Mouse (Mus musculus) hindbrain, embryonic 14.5 days (tissue): Measurements from ENCODE around the gene Zfp54. TPM values are rescaled to one million over a fixed set of nuclear protein-coding genes. Genes with fewer than 3 reads are reported as not detected.
"Not testable (repeated sequence)": the region's sequence is repeated elsewhere in the genome, so short reads cannot be mapped to it uniquely, and the experiment has no call there.

Experiments
- ATAC-seq: fragments of 200-750 bp; cut with Nextera tagmentation; 2 replicates; pipeline ENCODE4 v1.8.0; 2017; ENCODE audit warnings: moderate number of reproducible peaks, mild to moderate bottlenecking, moderate TSS enrichment, moderate library complexity; ENCODE audit not compliant: low FRiP score
- DNase-seq: peaks from one replicate; pipeline ENCODE4 v3.0.0-alpha.2; 2015; ENCODE audit warnings: low spot score
- H3K27ac ChIP-seq: fragments of 300-500 bp; sonication (generic); 2 replicates; pipeline ENCODE4 v1.5.1; 2014; ENCODE audit warnings: mild to moderate bottlenecking, moderate library complexity
- H3K27me3 ChIP-seq: fragments of 300-500 bp; sonication (generic); 2 replicates; pipeline ENCODE4 v1.6.1; 2014; ENCODE audit warnings: mild to moderate bottlenecking, low read length, mixed read lengths; ENCODE audit not compliant: control insufficient read depth, insufficient read depth
- H3K36me3 ChIP-seq: fragments of 300-500 bp; sonication (generic); replicated peaks from 2 replicates; pipeline ENCODE4 v1.6.1; 2014; ENCODE audit not compliant: control insufficient read depth, insufficient read depth
- H3K4me1 ChIP-seq: fragments of 300-500 bp; sonication (generic); replicated peaks from 2 replicates; pipeline ENCODE4 v1.6.1; 2014; ENCODE audit warnings: antibody characterized with exemption, low read length, mixed read lengths; ENCODE audit not compliant: control insufficient read depth, insufficient read depth
- H3K4me2 ChIP-seq: fragments of 300-500 bp; sonication (generic); replicated peaks from 2 replicates; pipeline ENCODE4 v1.6.1; 2014; ENCODE audit warnings: mild to moderate bottlenecking, moderate library complexity
- H3K4me3 ChIP-seq: fragments of 300-500 bp; sonication (generic); replicated peaks from 2 replicates; pipeline ENCODE4 v1.5.1; 2014; ENCODE audit warnings: mild to moderate bottlenecking, low read length
- H3K9ac ChIP-seq: fragments of 300-500 bp; sonication (generic); 2 replicates; pipeline ENCODE4 v1.6.1; 2014
- H3K9me3 ChIP-seq: fragments of 300-500 bp; sonication (generic); 2 replicates; pipeline ENCODE4 v1.6.1; 2016; ENCODE audit warnings: low read length; ENCODE audit not compliant: control insufficient read depth
- WGBS: fragments of 180-500 bp; shearing (Covaris S2); extraction: QIAGEN DNeasy Blood & Tissue Kit; methylation state at CpG from one replicate; pipeline ENCODE4 v1.1.7; 2014; 5-methylcytosine and 5-hydroxymethylcytosine counted together
- polyA plus RNA-seq: library from polyadenylated mRNA; unstranded; fragments of >200 nt; fragmentation: Nextera tagmentation; extraction: Ambion mirVana; gene quantifications from 2 replicates; pipeline ENCODE4 v1.2.1, GENCODE M21; 2014

The Zfp54 gene
- polyA plus RNA-seq, result 5.6 and 6.3 TPM in 2 replicates

DNA sequence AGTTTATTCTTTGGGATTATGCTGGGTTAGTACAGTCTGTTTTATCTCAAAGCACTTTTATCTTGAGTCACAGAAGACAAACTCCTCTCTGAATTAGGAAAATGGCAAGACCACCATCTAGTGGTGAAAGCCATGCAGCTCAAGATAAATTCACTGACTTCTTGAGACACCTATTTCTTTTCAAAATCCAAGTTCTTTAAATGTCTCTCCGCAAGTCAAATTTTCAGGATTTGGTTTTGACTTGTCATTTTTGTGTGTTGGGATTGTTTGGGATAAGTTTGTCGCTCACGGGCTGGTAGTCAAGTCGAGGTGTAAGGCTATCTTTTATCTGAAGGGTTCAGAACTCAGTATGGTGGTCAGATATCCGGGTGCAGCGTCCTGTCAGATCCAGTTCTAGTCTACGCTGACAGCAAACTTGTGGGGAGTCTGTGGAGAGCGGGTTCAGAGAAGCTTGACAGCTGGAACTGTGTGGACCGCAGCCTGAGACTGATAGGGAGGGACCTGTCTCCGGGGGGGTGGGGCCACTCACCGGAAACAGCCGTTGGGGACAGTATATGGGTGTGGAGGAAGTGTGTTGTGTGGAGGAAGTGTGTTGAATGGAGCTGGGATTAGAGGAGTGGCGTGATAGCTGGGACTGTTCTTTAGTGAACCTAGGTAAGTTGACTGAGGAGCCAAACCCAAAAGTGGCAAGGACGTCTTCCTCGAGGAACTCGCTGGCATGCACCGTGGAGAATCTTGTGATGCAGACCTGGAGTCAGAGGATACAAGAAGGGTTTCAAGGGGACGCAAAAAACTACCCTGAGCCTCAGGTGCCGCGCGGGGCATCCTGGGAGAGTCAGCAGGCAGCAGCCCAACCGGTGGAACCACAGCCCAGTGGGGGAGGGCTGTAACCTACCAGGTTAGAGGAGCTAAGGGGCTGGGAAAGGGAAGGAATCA is at the start of gene Zfp54:
TSS of gene Zfp54 (plus strand) at position 564 of the 936 bp plus-strand sequence.
- peak within 1 kb of the TSS; percentile 81 for H3K4me2 ChIP-seq
- no peaks in the 10 kb centered on the region for H3K36me3 ChIP-seq
- H3K27ac ChIP-seq, result peak within 1 kb of the TSS; percentile 39; the same call in 1 of the 2 replicates
- H3K4me3 ChIP-seq, result peak within 1 kb of the TSS; percentile 39
- H3K9ac ChIP-seq, result peak within 1 kb of the TSS; percentile 46
- no peaks in the 10 kb centered on the region for H3K27me3 ChIP-seq
- H3K4me1 ChIP-seq, result peaks cover 8% of the 10 kb centered on the region; the same call in 1 of the 2 replicates
- WGBS, result under 1% methylated on average over 22 of the region's 22 CpGs
- ATAC-seq (peak; percentile 98), DNase-seq (peak; percentile 75)
- H3K9me3 ChIP-seq, result no peaks in the 10 kb centered on the region

DNA sequence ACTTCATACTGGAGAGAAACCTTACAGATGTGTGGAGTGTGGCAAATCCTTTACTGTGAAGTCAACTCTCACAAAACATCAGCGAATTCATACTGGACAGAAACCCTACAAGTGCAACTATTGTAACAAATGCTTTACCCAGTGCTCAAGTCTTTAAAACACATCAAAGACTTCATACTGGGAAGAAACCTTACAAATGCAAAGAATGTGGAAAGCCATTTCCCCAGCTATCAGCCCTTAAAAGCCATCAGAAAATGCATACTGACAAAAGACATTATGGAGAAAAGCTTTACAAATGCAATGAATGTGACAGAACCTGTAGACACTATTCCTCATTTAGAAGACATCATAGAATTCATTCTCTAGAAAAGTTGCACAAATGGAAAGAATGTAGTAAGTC is 47.7 kb upstream of the Zfp54 start:
- ATAC-seq (no peak), DNase-seq (no peak)
- Histone ChIP-seq H3K4me1 (no peaks in the 10 kb centered on the region), H3K27ac (no peak overlapping the region), H3K4me3 (no peak overlapping the region), H3K27me3 (no peaks in the 10 kb centered on the region), H3K36me3 (no peaks in the 10 kb centered on the region), H3K9ac (no peak overlapping the region), H3K9me3 (no peaks in the 10 kb centered on the region), H3K4me2 (no peak overlapping the region)
- WGBS, result 53% methylated on average over 1 of the region's 1 CpGs

DNA sequence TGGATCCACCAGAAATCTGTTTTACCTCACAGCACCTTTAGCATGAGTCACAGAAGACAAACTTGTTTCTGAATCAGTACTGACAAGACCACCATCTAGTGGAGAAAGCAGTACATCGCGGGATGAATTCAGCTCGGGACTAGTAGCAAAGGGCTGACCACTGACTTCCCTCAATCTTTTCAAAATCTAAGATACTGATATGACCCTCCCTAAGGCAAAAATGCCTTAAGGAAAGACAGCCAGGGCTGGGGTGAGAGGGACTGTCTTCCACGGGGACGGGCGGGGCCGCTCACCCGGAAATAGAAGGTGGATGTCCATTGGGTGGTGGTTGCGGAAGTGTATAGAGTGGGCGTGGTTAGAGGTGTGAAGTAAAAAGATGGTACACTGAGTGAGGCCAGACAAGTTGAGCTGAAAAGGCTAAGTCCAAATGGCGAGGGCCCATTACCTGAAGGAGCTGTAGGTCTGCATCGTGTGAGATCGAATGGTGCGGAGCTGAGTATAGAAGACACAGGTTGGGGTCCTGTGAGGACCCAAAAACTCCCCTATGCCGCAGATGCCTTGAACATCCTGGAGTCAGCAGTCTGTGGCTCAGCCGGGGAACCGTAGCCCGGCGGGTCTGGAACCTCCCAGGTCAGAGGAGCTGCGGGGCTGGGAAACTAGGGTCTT is 39.5 kb upstream of the Zfp54 start, which contains the start of gene Zfp677:
TSS of gene Zfp677 (plus strand) at position 358 of the 666 bp plus-strand sequence.
- Histone ChIP-seq H3K4me2 (peak within 1 kb of the TSS; percentile 76), H3K27me3 (no peaks in the 10 kb centered on the region), H3K4me3 (peak within 1 kb of the TSS; percentile 47), H3K9me3 (no peaks in the 10 kb centered on the region), H3K9ac (peak within 1 kb of the TSS; percentile 46), H3K27ac (0 out of 2 replicates have a peak within 1 kb of the TSS, but pooled peaks have one; percentile 58), H3K4me1 (no peaks in the 10 kb centered on the region), H3K36me3 (no peaks in the 10 kb centered on the region)
- ATAC-seq (peak; percentile 99), DNase-seq (peak; percentile 66)
- 8% methylated on average over 20 of the region's 20 CpGs for WGBS

DNA sequence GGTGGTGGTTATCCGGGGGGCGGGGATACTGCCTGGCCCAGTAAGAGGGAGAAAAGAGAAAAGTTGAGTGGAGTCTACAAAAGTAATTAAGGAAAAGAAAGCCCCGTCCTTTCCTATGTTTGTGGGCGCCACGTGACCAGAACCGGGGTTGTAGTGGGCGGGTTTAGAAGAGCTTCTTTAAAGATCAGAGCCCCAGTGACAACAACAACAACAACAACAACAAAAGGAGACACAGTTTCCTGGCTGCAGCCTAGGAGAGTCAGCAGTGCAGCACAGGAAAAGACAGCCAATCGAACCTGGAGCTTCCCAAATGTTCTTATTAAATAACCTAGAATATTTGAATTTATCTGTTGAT is 39.0 kb upstream of the Zfp54 start:
- Histone ChIP-seq H3K27ac (no peak overlapping the region), H3K27me3 (no peaks in the 10 kb centered on the region), H3K4me3 (peak overlapping the region; percentile 47), H3K9ac (peak overlapping the region; percentile 46; the same call in 1 of the 2 replicates), H3K9me3 (no peaks in the 10 kb centered on the region), H3K36me3 (no peaks in the 10 kb centered on the region), H3K4me1 (no peaks in the 10 kb centered on the region), H3K4me2 (peak overlapping the region; percentile 76)
- no peak for DNase-seq
- 17% methylated on average over 8 of the region's 8 CpGs for WGBS
- no peak for ATAC-seq

DNA sequence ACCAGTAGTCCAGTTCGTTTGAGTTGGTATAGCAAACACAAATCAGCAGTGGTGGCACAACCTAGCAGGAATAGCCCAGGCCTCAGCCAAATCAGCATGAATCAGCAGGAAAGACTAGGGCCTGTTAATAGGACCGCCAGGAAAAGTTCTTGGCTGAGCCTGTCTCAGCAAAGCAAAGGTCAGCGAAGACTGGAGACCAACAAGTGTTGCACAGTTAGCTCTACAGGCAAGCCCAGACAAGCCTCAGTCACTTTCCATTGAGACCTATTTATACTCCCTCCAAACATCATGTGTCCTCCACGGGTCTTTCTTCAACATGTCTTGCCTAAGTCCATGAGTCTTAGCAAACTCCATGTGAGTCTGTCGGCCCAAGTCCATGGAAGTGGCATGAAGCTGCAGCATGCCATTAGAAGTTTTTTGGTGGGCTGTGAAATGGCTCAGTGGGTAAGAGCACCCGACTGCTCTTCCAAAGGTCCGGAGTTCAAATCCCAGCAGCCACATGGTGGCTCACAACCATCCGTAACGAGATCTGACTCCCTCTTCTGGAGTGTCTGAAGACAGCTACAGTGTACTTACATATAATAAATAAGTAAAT is 15.9 kb downstream of the Zfp54 start:
- not testable (repeated sequence) for H3K9ac ChIP-seq, H3K9me3 ChIP-seq, H3K4me1 ChIP-seq, DNase-seq, H3K27me3 ChIP-seq, H3K36me3 ChIP-seq, H3K27ac ChIP-seq, H3K4me2 ChIP-seq, ATAC-seq, H3K4me3 ChIP-seq
- WGBS, result 82% methylated on average over 9 of the region's 9 CpGs

DNA sequence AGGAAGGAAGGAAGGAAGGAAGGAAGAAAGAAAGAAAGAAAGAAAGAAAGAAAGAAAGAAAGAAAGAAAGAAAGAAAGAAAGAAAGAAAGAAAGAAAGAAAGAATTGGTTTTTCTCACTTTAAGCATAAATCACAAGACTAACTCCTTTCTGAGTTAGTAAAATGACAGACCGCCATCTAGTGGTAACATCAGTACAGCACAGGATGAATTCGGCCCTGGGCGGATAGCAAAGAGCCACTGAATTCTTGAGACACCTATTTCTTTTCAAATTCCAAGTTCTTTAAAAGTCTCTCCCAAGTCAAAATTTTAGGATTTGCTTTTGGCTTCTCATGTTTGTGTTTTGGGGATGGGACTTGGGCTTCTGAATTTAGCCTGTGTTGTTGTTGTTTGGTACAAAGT is 26.6 kb downstream of the Zfp54 start:
- 0% methylated on average over 3 of the region's 3 CpGs for WGBS
- ATAC-seq, result peak; percentile 70

DNA sequence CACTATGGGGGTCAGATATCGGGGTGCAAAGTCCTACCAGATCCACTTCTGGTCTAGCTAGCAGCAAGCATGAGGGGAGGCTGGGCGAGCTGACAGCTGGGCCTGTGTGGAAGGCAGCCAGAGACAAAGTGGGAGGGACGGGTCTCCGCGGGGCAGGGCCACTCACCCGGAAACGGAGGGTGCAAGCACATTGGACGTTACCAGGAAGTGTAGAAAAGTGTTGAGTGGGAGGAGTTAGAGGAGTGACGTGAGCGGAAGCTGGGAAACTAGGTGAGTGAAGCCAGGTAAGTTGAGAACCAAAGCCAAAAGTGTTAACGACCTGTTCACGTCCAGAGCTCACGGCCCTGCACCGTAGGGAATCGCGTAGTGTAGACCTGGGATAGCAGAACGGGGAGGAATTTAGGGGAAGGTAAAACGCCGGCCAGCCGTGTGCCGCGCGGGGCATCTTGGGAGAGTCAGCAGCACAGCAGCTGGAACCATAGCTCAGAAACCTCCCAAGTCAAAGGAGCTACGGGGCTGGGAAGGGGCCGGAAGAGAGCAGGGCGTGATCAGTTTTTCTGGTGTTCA is 27.2 kb downstream of the Zfp54 start, which contains the start of gene Zfp51:
TSS of gene Zfp51 (plus strand) at position 237 of the 567 bp plus-strand sequence.
- Histone ChIP-seq H3K4me3 (peak within 1 kb of the TSS; percentile 51), H3K4me1 (peaks cover 6% of the 10 kb centered on the region), H3K27me3 (no peaks in the 10 kb centered on the region), H3K27ac (peak within 1 kb of the TSS; percentile 86), H3K4me2 (peak within 1 kb of the TSS; percentile 66), H3K9ac (peak within 1 kb of the TSS; percentile 59), H3K9me3 (no peaks in the 10 kb centered on the region), H3K36me3 (0 out of 2 replicates have a peak, but pooled peaks cover 9% of the 10 kb centered on the region)
- peak; percentile 99 for ATAC-seq
- DNase-seq, result peak; percentile 86
- under 1% methylated on average over 26 of the region's 26 CpGs for WGBS

More for the DNA sequence above, 26.6 kb downstream of the Zfp54 start:
- no peaks in the 10 kb centered on the region for H3K27me3 ChIP-seq
- H3K9ac ChIP-seq, result peak overlapping the region; percentile 59
- H3K4me3 ChIP-seq, result peak overlapping the region; percentile 51
- H3K27ac ChIP-seq, result peak overlapping the region; percentile 86
- H3K9me3 ChIP-seq, result no peaks in the 10 kb centered on the region
- DNase-seq, result peak; percentile 89
- H3K4me1 ChIP-seq, result peaks cover 6% of the 10 kb centered on the region
- H3K36me3 ChIP-seq, result 0 out of 2 replicates have a peak, but pooled peaks cover 9% of the 10 kb centered on the region
- peak overlapping the region; percentile 66 for H3K4me2 ChIP-seq

DNA sequence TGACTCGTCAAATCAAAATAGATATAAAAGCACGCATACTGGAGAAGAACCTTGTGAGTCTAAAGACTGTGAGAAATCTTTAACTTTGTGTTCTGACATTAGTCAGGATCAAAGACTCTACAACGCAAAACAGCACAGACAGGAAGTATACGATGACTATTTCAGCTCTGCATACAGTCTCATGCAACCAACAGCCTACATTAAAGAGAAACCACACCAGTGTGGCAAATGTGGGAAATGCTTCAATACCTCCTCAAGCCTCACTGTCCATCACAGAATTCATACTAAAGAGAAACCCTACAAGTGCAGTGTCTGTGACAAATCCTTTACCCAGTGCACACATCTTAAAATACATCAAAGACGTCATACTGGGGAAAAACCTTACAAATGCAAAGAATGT is 40.5 kb downstream of the Zfp54 start:
- WGBS, result 88% methylated on average over 5 of the region's 5 CpGs
- no peak for ATAC-seq
- H3K36me3 ChIP-seq, result peaks cover 61% of the 10 kb centered on the region

More for the DNA sequence above, 40.5 kb downstream of the Zfp54 start:
- H3K9me3 ChIP-seq, result no peaks in the 10 kb centered on the region
- no peak overlapping the region for H3K27ac ChIP-seq
- no peak overlapping the region for H3K9ac ChIP-seq
- H3K4me3 ChIP-seq, result no peak overlapping the region
- no peak overlapping the region for H3K4me2 ChIP-seq
- no peaks in the 10 kb centered on the region for H3K27me3 ChIP-seq
- no peak for DNase-seq
- H3K4me1 ChIP-seq, result no peaks in the 10 kb centered on the region
